Mouse (Mus musculus): ENCODE measurements around the gene Aar2. TPM values are rescaled to one million over a fixed set of nuclear protein-coding genes. Genes with fewer than 3 reads are reported as not detected.

Gene Aar2
- polyA plus RNA-seq, 1 experiment from 2014 or later = 38.0 TPM

- ATAC-seq (replicated peaks; ENCODE audit: low FRiP score) = no peak
- Histone ChIP-seq H3K4me1 (peaks cover 5% of the 10 kb centered on the region; the same call in 1 of the 2 replicates), H3K36me3 (peaks cover 17% of the 10 kb centered on the region), H3K27ac (no peak overlapping the region), H3K9ac (no peak overlapping the region), H3K9me3 (replicated peaks) (no peaks in the 10 kb centered on the region), H3K4me3 (replicated peaks) (no peak overlapping the region), H3K27me3 (no peaks in the 10 kb centered on the region), H3K4me2 (no peak overlapping the region)
- 36% methylated on average over 3 of the region's 3 CpGs for WGBS
Observed at GRCm38 (mm10) chr2:156524078-156524477, 23.3 kb upstream of the Aar2 start.

- no peak overlapping the region for H3K27ac ChIP-seq
- ATAC-seq (replicated peaks; ENCODE audit: low FRiP score) = no peak
- no peaks in the 10 kb centered on the region for H3K9me3 ChIP-seq (replicated peaks)
- no peaks in the 10 kb centered on the region for H3K4me1 ChIP-seq
- no peak overlapping the region for H3K4me3 ChIP-seq (replicated peaks)
- 58% methylated on average over 2 of the region's 2 CpGs for WGBS
- no peaks in the 10 kb centered on the region for H3K27me3 ChIP-seq
- no peak overlapping the region for H3K4me2 ChIP-seq
- H3K36me3 ChIP-seq = 0 out of 2 replicates have a peak, but pooled peaks cover 3% of the 10 kb centered on the region
- no peak overlapping the region for H3K9ac ChIP-seq
Observed at GRCm38 (mm10) chr2:156529726-156530125, 17.7 kb upstream of the Aar2 start.

GRCm38 (mm10) chr2:156533160-156533559, 14.2 kb upstream of the Aar2 start:
- Histone ChIP-seq H3K4me2 (no peak overlapping the region), H3K27me3 (no peaks in the 10 kb centered on the region), H3K4me1 (no peaks in the 10 kb centered on the region), H3K9ac (no peak overlapping the region), H3K36me3 (0 out of 2 replicates have a peak, but pooled peaks cover 6% of the 10 kb centered on the region), H3K9me3 (replicated peaks) (no peaks in the 10 kb centered on the region), H3K27ac (no peak overlapping the region), H3K4me3 (replicated peaks) (no peak overlapping the region)
- no peak for ATAC-seq (replicated peaks; ENCODE audit: low FRiP score)
- 80% methylated on average over 2 of the region's 2 CpGs for WGBS

DNA sequence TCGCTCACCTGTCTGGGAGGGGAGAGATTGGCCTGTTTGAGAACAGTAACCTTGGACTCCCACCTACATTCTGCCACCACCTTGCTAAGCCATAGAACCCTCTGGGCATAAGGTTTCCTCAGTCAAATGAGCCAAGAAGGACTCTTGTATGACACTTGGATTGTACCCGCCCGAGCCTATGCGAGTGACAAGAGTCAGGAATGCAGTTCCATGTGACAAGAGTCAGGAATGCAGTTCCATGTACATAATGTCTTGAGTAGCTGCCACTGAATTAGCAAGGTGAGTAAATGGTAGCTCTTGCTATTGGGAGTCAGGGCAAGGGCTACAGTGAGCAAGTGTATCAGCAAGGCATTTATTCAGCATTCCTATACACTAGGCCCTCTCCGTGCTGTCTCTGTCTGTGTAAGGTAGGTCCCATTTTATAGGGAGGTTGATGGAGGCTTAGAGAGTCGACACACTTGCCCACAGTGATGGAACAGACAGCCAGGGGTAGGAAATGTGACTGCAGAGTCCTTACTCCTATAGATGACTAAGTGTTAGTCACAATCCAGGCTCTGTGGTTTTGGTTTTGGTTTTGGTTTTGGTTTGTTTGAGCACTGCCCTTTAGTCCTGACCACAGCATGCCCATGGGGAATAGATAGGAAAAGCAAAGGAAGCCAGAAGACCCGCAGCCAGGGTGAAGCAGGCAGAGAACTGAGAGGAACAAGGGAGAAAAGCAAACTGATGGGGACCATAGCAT, 8.4 kb upstream of the Aar2 start:
- Histone ChIP-seq H3K4me3 (replicated peaks) (no peak overlapping the region), H3K4me2 (no peak overlapping the region), H3K4me1 (no peaks in the 10 kb centered on the region), H3K9ac (no peak overlapping the region), H3K36me3 (0 out of 2 replicates have a peak, but pooled peaks cover 9% of the 10 kb centered on the region), H3K9me3 (replicated peaks) (no peaks in the 10 kb centered on the region), H3K27ac (no peak overlapping the region), H3K27me3 (no peaks in the 10 kb centered on the region)
- no peak for ATAC-seq (replicated peaks; ENCODE audit: low FRiP score)
- WGBS = 90% methylated on average over 7 of the region's 7 CpGs

DNA sequence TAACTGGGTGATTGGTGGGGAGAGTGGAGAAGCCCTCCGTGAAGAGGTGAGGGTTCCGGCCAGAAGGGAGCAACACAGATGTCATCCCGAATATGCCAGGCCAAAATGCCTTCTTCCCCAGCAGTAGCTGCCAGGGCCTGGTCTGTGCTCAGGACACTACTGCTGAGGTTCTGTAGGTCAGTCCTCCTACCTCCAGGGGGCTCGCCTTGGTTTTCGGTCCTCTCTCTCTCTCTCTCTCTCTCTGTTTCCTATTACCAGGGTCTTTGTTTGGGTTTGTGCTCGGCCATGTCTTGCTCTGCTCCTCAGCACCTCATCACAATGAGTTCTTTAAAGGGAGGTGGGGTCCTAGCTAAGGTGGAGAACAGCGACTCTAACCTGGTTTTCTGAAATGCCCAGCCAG, 6.4 kb upstream of the Aar2 start:
- Histone ChIP-seq H3K27me3 (no peaks in the 10 kb centered on the region), H3K9me3 (replicated peaks) (no peaks in the 10 kb centered on the region), H3K9ac (no peak overlapping the region), H3K36me3 (0 out of 2 replicates have a peak, but pooled peaks cover 6% of the 10 kb centered on the region), H3K4me3 (replicated peaks) (no peak overlapping the region), H3K27ac (no peak overlapping the region), H3K4me2 (no peak overlapping the region), H3K4me1 (no peaks in the 10 kb centered on the region)
- 84% methylated on average over 7 of the region's 7 CpGs for WGBS
- no peak for ATAC-seq (replicated peaks; ENCODE audit: low FRiP score)

- Histone ChIP-seq H3K4me3 (replicated peaks) (no peak overlapping the region), H3K4me1 (0 out of 2 replicates have a peak, but pooled peaks cover 3% of the 10 kb centered on the region), H3K9ac (no peak overlapping the region), H3K9me3 (replicated peaks) (no peaks in the 10 kb centered on the region), H3K27ac (no peak overlapping the region), H3K36me3 (0 out of 2 replicates have a peak, but pooled peaks cover 4% of the 10 kb centered on the region), H3K4me2 (no peak overlapping the region), H3K27me3 (no peaks in the 10 kb centered on the region)
- no peak for ATAC-seq (replicated peaks; ENCODE audit: low FRiP score)
- WGBS = 78% methylated on average over 8 of the region's 8 CpGs
Observed at GRCm38 (mm10) chr2:156542410-156542809, 5.0 kb upstream of the Aar2 start.

- Histone ChIP-seq H3K4me3 (replicated peaks) (no peak overlapping the region), H3K4me2 (no peak overlapping the region), H3K36me3 (0 out of 2 replicates have a peak, but pooled peaks cover 4% of the 10 kb centered on the region), H3K4me1 (peaks cover 11% of the 10 kb centered on the region), H3K9ac (no peak overlapping the region), H3K9me3 (replicated peaks) (no peaks in the 10 kb centered on the region), H3K27me3 (no peaks in the 10 kb centered on the region), H3K27ac (no peak overlapping the region)
- 73% methylated on average over 3 of the region's 3 CpGs for WGBS
- no peak for ATAC-seq (replicated peaks; ENCODE audit: low FRiP score)
Observed at GRCm38 (mm10) chr2:156543804-156544203, 3.6 kb upstream of the Aar2 start.

- H3K4me1 ChIP-seq = peaks cover 10% of the 10 kb centered on the region
- H3K27me3 ChIP-seq = no peaks in the 10 kb centered on the region
- H3K4me3 ChIP-seq (replicated peaks) = no peak overlapping the region
- WGBS = 88% methylated on average over 4 of the region's 4 CpGs
- peaks cover 69% of the 10 kb centered on the region for H3K36me3 ChIP-seq
- ATAC-seq (replicated peaks; ENCODE audit: low FRiP score) = no peak
- no peaks in the 10 kb centered on the region for H3K9me3 ChIP-seq (replicated peaks)
- no peak overlapping the region for H3K9ac ChIP-seq
- no peak overlapping the region for H3K4me2 ChIP-seq
- no peak overlapping the region for H3K27ac ChIP-seq
Observed at GRCm38 (mm10) chr2:156552421-156552820, 5.0 kb downstream of the Aar2 start.

DNA sequence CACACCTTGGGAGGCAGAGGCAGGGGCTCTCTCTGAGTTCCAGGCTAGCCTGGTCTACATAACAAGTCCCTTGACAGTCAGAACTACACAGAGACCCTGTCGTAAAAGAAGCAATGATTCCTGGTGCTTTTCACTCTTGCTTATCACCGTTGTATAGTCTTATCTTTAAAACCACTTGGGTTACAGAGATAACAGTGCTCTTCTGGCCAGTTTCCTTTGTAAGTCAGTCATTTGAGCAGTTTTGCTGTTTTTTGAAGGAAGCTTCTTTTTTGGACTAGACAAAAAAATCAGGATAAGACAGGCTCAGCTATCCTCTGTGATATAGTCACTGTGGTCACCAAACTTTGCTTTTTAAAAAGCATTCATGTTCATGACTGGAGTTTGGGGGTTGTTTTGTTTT, 14.4 kb downstream of the Aar2 start:
- 84% methylated on average over 2 of the region's 2 CpGs for WGBS
- ATAC-seq (replicated peaks; ENCODE audit: low FRiP score) = no peak
- Histone ChIP-seq H3K27ac (no peak overlapping the region), H3K9me3 (replicated peaks) (no peaks in the 10 kb centered on the region), H3K4me1 (no peaks in the 10 kb centered on the region), H3K27me3 (no peaks in the 10 kb centered on the region), H3K4me2 (no peak overlapping the region), H3K9ac (no peak overlapping the region), H3K4me3 (replicated peaks) (no peak overlapping the region), H3K36me3 (peaks cover 74% of the 10 kb centered on the region)

DNA sequence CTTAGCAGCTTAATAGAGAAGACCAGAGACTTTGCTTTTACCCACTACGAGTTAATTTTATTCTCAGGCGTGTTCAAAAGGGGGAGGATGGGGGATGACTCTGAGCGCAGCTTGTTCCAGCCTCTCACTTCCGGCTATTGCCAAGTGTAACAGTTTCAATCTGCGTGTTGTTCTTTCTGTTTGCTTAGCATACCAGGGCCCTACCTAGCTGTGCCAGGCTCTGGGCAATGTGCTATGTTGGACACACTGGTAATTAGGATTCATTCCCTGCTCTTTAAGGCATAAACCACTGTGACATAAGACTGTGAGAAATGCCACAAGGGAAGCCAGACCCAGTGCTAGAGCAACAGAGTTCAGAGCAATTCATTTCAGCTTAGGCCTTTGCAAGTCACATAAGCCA, 16.2 kb downstream of the Aar2 start:
- H3K4me2 ChIP-seq = no peak overlapping the region
- no peak overlapping the region for H3K4me3 ChIP-seq (replicated peaks)
- H3K27ac ChIP-seq = no peak overlapping the region
- no peak overlapping the region for H3K9ac ChIP-seq
- ATAC-seq (replicated peaks; ENCODE audit: low FRiP score) = no peak
- H3K9me3 ChIP-seq (replicated peaks) = no peaks in the 10 kb centered on the region
- H3K4me1 ChIP-seq = no peaks in the 10 kb centered on the region
- 91% methylated on average over 5 of the region's 5 CpGs for WGBS
- no peaks in the 10 kb centered on the region for H3K27me3 ChIP-seq
- peaks cover 75% of the 10 kb centered on the region for H3K36me3 ChIP-seq

GRCm38 (mm10) chr2:156566512-156566911, 19.1 kb downstream of the Aar2 start:
- no peak overlapping the region for H3K9ac ChIP-seq
- H3K4me3 ChIP-seq (replicated peaks) = no peak overlapping the region
- H3K4me1 ChIP-seq = no peaks in the 10 kb centered on the region
- peaks cover 55% of the 10 kb centered on the region for H3K36me3 ChIP-seq
- no peak overlapping the region for H3K27ac ChIP-seq
- no peak overlapping the region for H3K4me2 ChIP-seq
- no peaks in the 10 kb centered on the region for H3K9me3 ChIP-seq (replicated peaks)
- no peaks in the 10 kb centered on the region for H3K27me3 ChIP-seq
- WGBS = 91% methylated on average over 2 of the region's 2 CpGs
- no peak for ATAC-seq (replicated peaks; ENCODE audit: low FRiP score)

DNA sequence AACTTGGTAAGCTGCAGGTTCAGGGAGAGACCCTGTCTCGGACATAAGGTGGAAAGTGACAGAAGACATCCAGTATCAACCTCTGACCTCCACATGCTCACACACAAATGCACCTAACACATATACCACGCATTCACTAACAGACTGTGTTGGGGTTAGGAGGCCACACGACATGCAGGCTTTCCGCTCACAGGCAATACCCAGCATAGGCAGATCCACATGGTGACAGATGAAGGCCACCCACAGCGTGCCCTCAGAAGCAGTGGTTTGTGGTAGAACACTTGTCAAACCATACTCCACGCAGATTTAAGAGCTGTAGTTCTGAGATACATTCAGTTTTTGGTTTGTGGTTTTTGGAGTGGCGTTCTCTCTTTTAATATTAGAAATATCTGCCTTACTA, 21.3 kb downstream of the Aar2 start:
- H3K36me3 ChIP-seq = peaks cover 43% of the 10 kb centered on the region
- ATAC-seq (replicated peaks; ENCODE audit: low FRiP score) = no peak
- WGBS = 90% methylated on average over 7 of the region's 7 CpGs

GRCm38 (mm10) chr2:156569261-156569660, 21.9 kb downstream of the Aar2 start:
- Histone ChIP-seq H3K27me3 (no peaks in the 10 kb centered on the region), H3K9ac (no peak overlapping the region), H3K36me3 (peaks cover 39% of the 10 kb centered on the region), H3K4me2 (no peak overlapping the region), H3K27ac (no peak overlapping the region), H3K4me1 (no peaks in the 10 kb centered on the region), H3K4me3 (replicated peaks) (no peak overlapping the region), H3K9me3 (replicated peaks) (no peaks in the 10 kb centered on the region)
- 95% methylated on average over 3 of the region's 3 CpGs for WGBS
- no peak for ATAC-seq (replicated peaks; ENCODE audit: low FRiP score)

More for the DNA sequence above, 21.3 kb downstream of the Aar2 start:
- H3K4me1 ChIP-seq = no peaks in the 10 kb centered on the region
- no peaks in the 10 kb centered on the region for H3K27me3 ChIP-seq
- no peak overlapping the region for H3K9ac ChIP-seq
- no peak overlapping the region for H3K27ac ChIP-seq
- no peak overlapping the region for H3K4me2 ChIP-seq
- no peaks in the 10 kb centered on the region for H3K9me3 ChIP-seq (replicated peaks)
- no peak overlapping the region for H3K4me3 ChIP-seq (replicated peaks)

Data from kidney, embryonic 15.5 days (tissue).